Mouse (Mus musculus) heart, embryonic 13.5 days (tissue): ENCODE data around the gene Plxnb3. TPM values are rescaled to one million over a fixed set of nuclear protein-coding genes. Genes with fewer than 3 reads are reported as not detected.

Experiments
- polyA plus RNA-seq: library from polyadenylated mRNA; unstranded; fragments of >200 nt; fragmentation: Nextera tagmentation; extraction: Ambion mirVana; gene quantifications from 2 replicates; pipeline ENCODE4 v1.2.1, GENCODE M21; 2015

Gene Plxnb3
- polyA plus RNA-seq, 1 experiment from 2014 or later, result 0.51 TPM

Other genes with a start within 250 kb of the Plxnb3 start
- gene Dusp9, start 117.7 kb upstream of the Plxnb3 start, polyA plus RNA-seq, result 6.0 and 6.3 TPM in 2 replicates
- 9.6 and 10.4 TPM in 2 replicates for gene Pnck, start 97.0 kb upstream of the Plxnb3 start, polyA plus RNA-seq
- gene Slc6a8, start 83.9 kb upstream of the Plxnb3 start, polyA plus RNA-seq, result 6.8 and 8.0 TPM in 2 replicates
- gene Bcap31, start 40.9 kb upstream of the Plxnb3 start, polyA plus RNA-seq, result 166 and 185 TPM in 2 replicates
- 12.3 and 12.4 TPM in 2 replicates for gene Abcd1, start 40.5 kb upstream of the Plxnb3 start, polyA plus RNA-seq
- 76.2 and 85.8 TPM in 2 replicates for gene Srpk3, start 17.3 kb downstream of the Plxnb3 start, polyA plus RNA-seq
- gene Idh3g, start 29.8 kb downstream of the Plxnb3 start, polyA plus RNA-seq, result 344 and 399 TPM in 2 replicates
- 151 and 163 TPM in 2 replicates for gene Ssr4, start 29.9 kb downstream of the Plxnb3 start, polyA plus RNA-seq
- gene Pdzd4, start 67.9 kb downstream of the Plxnb3 start, polyA plus RNA-seq, result 0.27 and 0.34 TPM in 2 replicates
- gene Avpr2, start 135.0 kb downstream of the Plxnb3 start, polyA plus RNA-seq, result 0.13 TPM in 1 of 2 replicates, not detected in the other
- gene L1cam, start 139.0 kb downstream of the Plxnb3 start, polyA plus RNA-seq, result 0.66 and 0.86 TPM in 2 replicates
- gene Arhgap4, start 164.8 kb downstream of the Plxnb3 start, polyA plus RNA-seq, result 1.5 TPM in 2 replicates
- 87.0 and 96.6 TPM in 2 replicates for gene Naa10, start 164.9 kb downstream of the Plxnb3 start, polyA plus RNA-seq
- gene Renbp, start 173.8 kb downstream of the Plxnb3 start, polyA plus RNA-seq, result 52.1 and 60.4 TPM in 2 replicates
- gene Hcfc1, start 209.3 kb downstream of the Plxnb3 start, polyA plus RNA-seq, result 31.7 and 34.3 TPM in 2 replicates